Mouse (Mus musculus) naive thymus-derived CD4-positive, alpha-beta T cell, adult 2 months (primary cell): ENCODE data around the gene Ociad1.
A peak's percentile ranks its signal among the peaks of the same experiment; 100 is the strongest.

Experiments used
- DNase-seq: peaks from one replicate; pipeline ENCODE4 v3.0.0-alpha.2; 2011; ENCODE audit warnings: low read depth

The Ociad1 gene

GRCm38 (mm10) chr5:73292502-73293457 lies at the start of gene Ociad1:
Gene Ociad1, plus strand, starts transcription at chr5:73292784.
- DNase-seq, result peak; percentile 97

GRCm38 (mm10) chr5:73244403-73244802 lies 48.2 kb upstream of the Ociad1 start:
- no peak for DNase-seq

- no peak for DNase-seq
These were observed 46.2 kb upstream of the Ociad1 start for GRCm38 (mm10) chr5:73246414-73246813.

GRCm38 (mm10) chr5:73248211-73248610 lies 44.4 kb upstream of the Ociad1 start:
- no peak for DNase-seq

GRCm38 (mm10) chr5:73249341-73249740 lies 43.2 kb upstream of the Ociad1 start:
- DNase-seq, result no peak

GRCm38 (mm10) chr5:73252739-73253138 lies 39.8 kb upstream of the Ociad1 start:
- DNase-seq, result no peak

- DNase-seq, result peak; percentile 62
These were observed 37.9 kb upstream of the Ociad1 start for GRCm38 (mm10) chr5:73254660-73255059.

GRCm38 (mm10) chr5:73255321-73256251 lies 37.0 kb upstream of the Ociad1 start:
- DNase-seq, result peak; percentile 67

GRCm38 (mm10) chr5:73256352-73257065 lies 36.1 kb upstream of the Ociad1 start, which contains the start of gene Fryl:
Gene Fryl, minus strand, starts transcription at chr5:73256619.
- peak; percentile 97 for DNase-seq

GRCm38 (mm10) chr5:73257096-73257495 lies 35.5 kb upstream of the Ociad1 start:
- DNase-seq, result no peak

- DNase-seq, result no peak
These were observed 34.9 kb upstream of the Ociad1 start for GRCm38 (mm10) chr5:73257723-73258122.

GRCm38 (mm10) chr5:73264122-73264521 lies 28.5 kb upstream of the Ociad1 start:
- no peak for DNase-seq

GRCm38 (mm10) chr5:73265460-73265859 lies 27.1 kb upstream of the Ociad1 start:
- peak; percentile 90 for DNase-seq

GRCm38 (mm10) chr5:73268636-73269213 lies 23.9 kb upstream of the Ociad1 start:
- DNase-seq, result no peak

GRCm38 (mm10) chr5:73270612-73271011 lies 22.0 kb upstream of the Ociad1 start:
- no peak for DNase-seq

- no peak for DNase-seq
These were observed 19.4 kb upstream of the Ociad1 start for GRCm38 (mm10) chr5:73273171-73273570.

GRCm38 (mm10) chr5:73274941-73275340 lies 17.6 kb upstream of the Ociad1 start:
- DNase-seq, result no peak

GRCm38 (mm10) chr5:73279190-73279589 lies 13.4 kb upstream of the Ociad1 start:
- no peak for DNase-seq

GRCm38 (mm10) chr5:73279732-73280566 lies 12.6 kb upstream of the Ociad1 start:
- no peak for DNase-seq

- DNase-seq, result no peak
These were observed 12.1 kb upstream of the Ociad1 start for GRCm38 (mm10) chr5:73280567-73280850.

GRCm38 (mm10) chr5:73284046-73284445 lies 8.5 kb upstream of the Ociad1 start:
- DNase-seq, result no peak
